Mouse (Mus musculus) lung, adult 2 months (tissue): Measurements from ENCODE around the gene Uck2.

Experiments
- CTCF ChIP-seq: fragments of 200-500 bp; IDR thresholded peaks from 2 replicates; pipeline ENCODE4 v1.5.1; 2011; ENCODE audit warnings: mild to moderate bottlenecking, low read length, control low read depth; ENCODE audit not compliant: insufficient read depth
- POLR2A ChIP-seq: fragments of 200-500 bp; IDR thresholded peaks from 2 replicates; pipeline ENCODE4 v1.6.1; 2011; ENCODE audit warnings: low read depth, mild to moderate bottlenecking, control low read depth, low read length, borderline replicate concordance; ENCODE audit errors: extremely low read depth

- TF ChIP-seq POLR2A (no peak), CTCF (no peak)
Observed at GRCm38 (mm10) chr1:167237798-167238197, 47.3 kb downstream of the Uck2 start.
